Mouse (Mus musculus) bone marrow, adult 2 months (tissue): ENCODE data around the gene Ulk4.

ENCODE experiments used
- CTCF ChIP-seq: fragments of 200-500 bp; IDR thresholded peaks from 2 replicates; pipeline ENCODE4 v1.5.1; 2011; ENCODE audit warnings: low read length, control low read depth; ENCODE audit not compliant: control insufficient read depth, insufficient read depth
- POLR2A ChIP-seq: fragments of 200-500 bp; IDR thresholded peaks from 2 replicates; pipeline ENCODE4 v1.6.1; 2011; ENCODE audit warnings: low read depth, mild to moderate bottlenecking, control low read depth, low read length, borderline replicate concordance; ENCODE audit not compliant: control insufficient read depth

- TF ChIP-seq CTCF: no peak
- no peak for TF ChIP-seq POLR2A
These were observed 18.2 kb upstream of the Ulk4 start for GRCm38 (mm10) chr9:121295221-121295620.
